Mouse (Mus musculus) liver, embryonic 18 days (tissue): ENCODE measurements around the gene Nkain1. TPM values are rescaled to one million over a fixed set of nuclear protein-coding genes. Genes with fewer than 3 reads are reported as not detected.

ENCODE experiments used
- polyA plus RNA-seq: library from polyadenylated mRNA; depleted of rRNA; stranded (reverse); fragments of >200 nt; gene quantifications from 2 replicates; pipeline ENCODE4 v1.2.3, GENCODE M21; 2012; rRNA removed

The Nkain1 gene
- 0.25 and 0.41 TPM in 2 replicates for polyA plus RNA-seq

DNA sequence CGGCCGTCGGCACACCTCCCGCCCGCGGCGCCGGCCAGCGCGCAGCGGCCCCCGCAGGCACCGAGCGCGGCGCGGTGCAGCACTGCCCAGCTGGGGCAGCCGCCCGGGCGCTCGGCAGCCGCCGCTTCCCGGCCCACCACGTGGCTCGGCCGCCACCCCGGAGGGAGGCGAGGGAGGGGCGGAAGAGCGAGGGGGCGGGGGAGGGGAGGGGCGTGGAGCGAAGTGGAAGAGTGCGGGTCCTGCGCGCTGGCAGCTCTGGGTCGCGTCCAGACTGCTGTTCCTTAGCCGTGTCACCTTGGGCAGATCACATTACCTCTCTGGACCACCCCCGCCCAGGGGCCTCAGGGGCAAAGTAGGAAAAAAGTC is at the start of gene Nkain1:
Gene Nkain1, minus strand, starts transcription at position 126 of the 366 bp plus-strand sequence.

Other genes starting within 250 kb of the Nkain1 start
- gene Zcchc17, start 214.2 kb downstream of the Nkain1 start, polyA plus RNA-seq: 10.9 and 11.5 TPM in 2 replicates
- 27.5 and 28.9 TPM in 2 replicates for gene Snrnp40, start 214.0 kb downstream of the Nkain1 start, polyA plus RNA-seq
- gene Pum1, start 89.1 kb upstream of the Nkain1 start, polyA plus RNA-seq: 14.5 and 16.7 TPM in 2 replicates
- gene Sdc3, start 218.4 kb upstream of the Nkain1 start, polyA plus RNA-seq: 13.4 and 14.5 TPM in 2 replicates